ENCODE assay signal across 8 mouse cellular contexts in genomic region chr7:45413113-45413863, GRCm38 (mm10). TPM values are rescaled to one million over a fixed set of nuclear protein-coding genes. Genes with fewer than 3 reads are reported as not detected.
DNase-seq lines count a peak whose midpoint lies in the region; ATAC-seq and TF ChIP-seq lines count a peak whose summit lies in the region.

Gene Ntf5 (plus strand): TSS chr7:45413695.

- in situ Hi-C loops in ES-E14 (cut with MboI; ENCODE audit: low sequenced_read_pairs in 2 of 2, unreplicated experiment in 2 of 2): no loop called here

- peaks cover 2 to 19% of the 10 kb centered on the region in 2 experiments; a peak in 2 of 4 replicates for H3K4me1 ChIP-seq in ES-E14 (ENCODE audit: control insufficient read depth in 2 of 2, insufficient read depth in 2 of 2, low read length in 2 of 2, poor library complexity in 1 of 2)
- peaks cover 6% of the 10 kb centered on the region; the same call in 1 of the 2 replicates for H3K4me1 ChIP-seq in forebrain, postnatal 0 days (ENCODE audit: insufficient read depth)
- peaks cover 15% of the 10 kb centered on the region for H3K4me1 ChIP-seq in limb, embryonic 11.5 days (ENCODE audit: control insufficient read depth, insufficient read depth, low read length)
- H3K4me1 ChIP-seq in midbrain, embryonic 14.5 days (ENCODE audit: control insufficient read depth, insufficient read depth, low read length): peaks cover 3% of the 10 kb centered on the region; the same call in 1 of the 2 replicates

- H3K4me2 ChIP-seq in forebrain, postnatal 0 days (ENCODE audit: low read depth): peak within 1 kb of the TSS; percentile 83
- peak within 1 kb of the TSS; percentile 85 for H3K4me2 ChIP-seq in limb, embryonic 11.5 days (ENCODE audit: low read depth, severe bottlenecking)
- peak within 1 kb of the TSS; percentile 84 for H3K4me2 ChIP-seq in midbrain, embryonic 14.5 days (ENCODE audit: low read length)

- H3K9me3 ChIP-seq in ES-E14 (ENCODE audit: control insufficient read depth, insufficient read depth, low read depth, low read length): no peaks in the 10 kb centered on the region
- H3K9me3 ChIP-seq in forebrain, postnatal 0 days (ENCODE audit: low read length): no peaks in the 10 kb centered on the region
- no peaks in the 10 kb centered on the region for H3K9me3 ChIP-seq in limb, embryonic 11.5 days (ENCODE audit: control insufficient read depth, low read length)
- no peaks in the 10 kb centered on the region for H3K9me3 ChIP-seq in midbrain, embryonic 14.5 days (ENCODE audit: control insufficient read depth, low read length)

- peak within 1 kb of the TSS; percentile 22; the same call in 1 of the 2 replicates for H3K27ac ChIP-seq in ES-E14 (ENCODE audit: insufficient read depth, low read depth, low read length, poor library complexity, severe bottlenecking)
- H3K27ac ChIP-seq in forebrain, postnatal 0 days (ENCODE audit: low read depth, low read length): no peak within 1 kb of the TSS
- no peak within 1 kb of the TSS for H3K27ac ChIP-seq in limb, embryonic 11.5 days (replicated peaks; ENCODE audit: low read depth, low read length)
- no peak within 1 kb of the TSS for H3K27ac ChIP-seq in midbrain, embryonic 14.5 days (replicated peaks; ENCODE audit: low read depth, low read length)

- H3K27me3 ChIP-seq in forebrain, postnatal 0 days (ENCODE audit: insufficient read depth, low read length): peaks cover 83% of the 10 kb centered on the region
- H3K27me3 ChIP-seq in limb, embryonic 11.5 days (ENCODE audit: control insufficient read depth, insufficient read depth, low read length): peaks cover 83% of the 10 kb centered on the region
- peaks cover 95% of the 10 kb centered on the region for H3K27me3 ChIP-seq in midbrain, embryonic 14.5 days (ENCODE audit: control insufficient read depth, insufficient read depth, low read length)

- peak within 1 kb of the TSS; percentile 74 for H3K9ac ChIP-seq in ES-E14 (ENCODE audit: insufficient read depth, low read depth, low read length, poor library complexity, severe bottlenecking)
- peak within 1 kb of the TSS; percentile 51 for H3K9ac ChIP-seq in forebrain, postnatal 0 days
- H3K9ac ChIP-seq in limb, embryonic 11.5 days (ENCODE audit: low read length): peak within 1 kb of the TSS; percentile 55; the same call in 1 of the 2 replicates
- peak within 1 kb of the TSS; percentile 51 for H3K9ac ChIP-seq in midbrain, embryonic 14.5 days (replicated peaks; ENCODE audit: low read length)

- peak within 1 kb of the TSS; percentile 61 to 74 for H3K4me3 ChIP-seq in ES-E14 (ENCODE audit: insufficient read depth in 1 of 2, low read depth in 1 of 2, low read length in 2 of 2, poor library complexity in 1 of 2, severe bottlenecking in 1 of 2)
- H3K4me3 ChIP-seq in forebrain, postnatal 0 days (ENCODE audit: low read depth, low read length): peak within 1 kb of the TSS; percentile 46
- H3K4me3 ChIP-seq in limb, embryonic 11.5 days (ENCODE audit: low read depth, low read length): peak within 1 kb of the TSS; percentile 49
- H3K4me3 ChIP-seq in midbrain, embryonic 14.5 days (replicated peaks; ENCODE audit: low read depth, low read length): peak within 1 kb of the TSS; percentile 43

- no peak for TF ChIP-seq CTCF in forebrain, postnatal 0 days (IDR thresholded peaks at IDR 0.05; ENCODE audit: low read depth)

- peak; percentile 34; the same call in 1 of the 2 replicates for ATAC-seq in forebrain, postnatal 0 days
- peak; percentile 24; the same call in 1 of the 2 replicates for ATAC-seq in limb, embryonic 11.5 days (ENCODE audit: insufficient number of reproducible peaks, low FRiP score, low TSS enrichment, low read depth)
- ATAC-seq in midbrain, embryonic 14.5 days (ENCODE audit: low FRiP score, low TSS enrichment): no peak; the same call in 1 of the 2 replicates

- WGBS in forebrain, postnatal 0 days: 3% methylated on average over 44 of the region's 45 CpGs
- WGBS in limb, embryonic 11.5 days: 2% methylated on average over 38 of the region's 45 CpGs
- WGBS in midbrain, embryonic 14.5 days: 3% methylated on average over 35 of the region's 45 CpGs

- no peaks in the 10 kb centered on the region for H3K36me3 ChIP-seq in ES-E14 (ENCODE audit: control insufficient read depth, insufficient read depth, low read length, poor library complexity, severe bottlenecking)
- H3K36me3 ChIP-seq in forebrain, postnatal 0 days (ENCODE audit: insufficient read depth): no peaks in the 10 kb centered on the region
- H3K36me3 ChIP-seq in limb, embryonic 11.5 days (ENCODE audit: control insufficient read depth, insufficient read depth, low read length): no peaks in the 10 kb centered on the region
- H3K36me3 ChIP-seq in midbrain, embryonic 14.5 days (ENCODE audit: control insufficient read depth, insufficient read depth, low read length): no peaks in the 10 kb centered on the region

- DNase-seq in adrenal gland, adult 2 months: peak; percentile 32
- DNase-seq in adrenal gland, postnatal 4 days (ENCODE audit: low spot score in 2 of 2): no peak
- DNase-seq in ES-E14 (ENCODE audit: low read depth, low spot score): no peak
- DNase-seq in forebrain, postnatal 0 days: peak; percentile 24
- DNase-seq in limb, embryonic 11.5 days (ENCODE audit: low spot score): no peak
- DNase-seq in midbrain, embryonic 14.5 days: peak; percentile 66
- peak; percentile 46 for DNase-seq in urinary bladder, postnatal 25 days (ENCODE audit: low spot score)
- DNase-seq in right cerebral cortex, postnatal 10 days (ENCODE audit: low spot score in 2 of 2): no peak

TF ChIP-seq in ES-E14, 5 proteins besides CTCF, POLR2A, EP300 and RAD21:
- TF ChIP-seq ZNF384 (IDR thresholded peaks at IDR 0.05; ENCODE audit: low read depth, low read length) (no peak), CHD2 (IDR thresholded peaks at IDR 0.05; ENCODE audit: low read depth, low read length) (no peak), HCFC1 (IDR thresholded peaks at IDR 0.05; ENCODE audit: borderline replicate concordance, insufficient read depth, low read length) (no peak), MAFK (IDR thresholded peaks at IDR 0.05; ENCODE audit: insufficient read depth, low read depth, low read length) (no peak), ZC3H11A (IDR thresholded peaks at IDR 0.05; ENCODE audit: borderline replicate concordance, low read depth, low read length) (no peak)

RNA-seq across cellular contexts. Expression of gene Ntf5, which starts in this region (rescaled TPM):
- total RNA-seq in adrenal gland, adult 2 months (2021): not detected
- polyA plus RNA-seq in adrenal gland, adult 2 months (2012; rRNA removed): not detected in 2 replicates
- under 1 TPM; 0.20 to 0.67 TPM for total RNA-seq in adrenal gland, postnatal 4 days (2021)
- total RNA-seq in ES-E14 (2012; rRNA removed): 2.4 and 3.6 TPM in 2 replicates
- 0.24 TPM in 1 of 2 replicates, not detected in the other for total RNA-seq in forebrain, postnatal 0 days (2014; rRNA removed)
- 0.07 and 0.11 TPM in 2 replicates for polyA plus RNA-seq in forebrain, postnatal 0 days (2015; fragmentation: Nextera tagmentation; extraction: Ambion mirVana)
- polyA plus RNA-seq in limb, embryonic 11.5 days (2014; fragmentation: Nextera tagmentation; extraction: Ambion mirVana): 3.8 and 4.1 TPM in 2 replicates
- not detected in 2 replicates for polyA plus RNA-seq in midbrain, embryonic 14.5 days (2014; fragmentation: Nextera tagmentation; extraction: Ambion mirVana)

Comparison
In these comparisons a context has a peak if more than half of its experiments do, and no peak if none do; other contexts are left out.
1. Peak in DNase-seq in adrenal gland, adult 2 months; RNA of the gene not detected or under 1 TPM.
2. Peak in DNase-seq, ATAC-seq, H3K4me3 ChIP-seq, H3K9ac ChIP-seq and H3K4me2 ChIP-seq in forebrain, postnatal 0 days; RNA of the gene not detected or under 1 TPM.
3. Peak in DNase-seq, H3K4me3 ChIP-seq, H3K9ac ChIP-seq and H3K4me2 ChIP-seq in midbrain, embryonic 14.5 days; RNA of the gene not detected or under 1 TPM.